Mouse (Mus musculus): ENCODE measurements around the gene Hsd17b2. TPM values are rescaled to one million over a fixed set of nuclear protein-coding genes. Genes with fewer than 3 reads are reported as not detected.

Gene Hsd17b2
- 1 to 10 TPM in 1 of 2 experiments, not detected in 1; 1.5 TPM for total RNA-seq (2021)
- long read RNA-seq, experiment 1, partial matches to known transcripts: 1 of 1 reads
- long read RNA-seq, experiment 1, other reads (novel, unspliced or antisense): 0 of 1 reads
- long read RNA-seq, experiment 2: 0 reads

DNA sequence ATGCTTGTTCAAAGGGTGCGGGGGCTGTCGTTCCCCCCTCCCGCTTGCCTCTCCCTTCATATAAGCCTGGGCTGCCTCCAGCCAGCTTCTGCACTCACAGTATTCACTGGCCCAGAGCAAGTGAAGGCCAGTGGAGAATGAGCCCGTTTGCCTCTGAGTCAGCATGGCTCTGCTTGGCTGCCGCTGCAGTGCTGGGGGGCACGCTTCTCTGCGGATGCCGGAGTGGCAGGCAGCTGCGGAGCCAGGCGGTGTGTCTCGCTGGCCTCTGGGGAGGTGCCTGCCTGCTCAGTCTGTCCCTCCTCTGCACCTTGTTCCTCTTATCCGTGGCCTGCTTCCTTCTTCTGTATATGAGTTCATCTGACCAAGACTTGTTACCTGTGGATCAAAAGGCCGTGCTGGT lies at the start of gene Hsd17b2:
Gene Hsd17b2 (plus strand): TSS at position 46 of the 400 bp plus-strand sequence.
- no peak for DNase-seq (ENCODE audit: low spot score in 2 of 2)

DNA sequence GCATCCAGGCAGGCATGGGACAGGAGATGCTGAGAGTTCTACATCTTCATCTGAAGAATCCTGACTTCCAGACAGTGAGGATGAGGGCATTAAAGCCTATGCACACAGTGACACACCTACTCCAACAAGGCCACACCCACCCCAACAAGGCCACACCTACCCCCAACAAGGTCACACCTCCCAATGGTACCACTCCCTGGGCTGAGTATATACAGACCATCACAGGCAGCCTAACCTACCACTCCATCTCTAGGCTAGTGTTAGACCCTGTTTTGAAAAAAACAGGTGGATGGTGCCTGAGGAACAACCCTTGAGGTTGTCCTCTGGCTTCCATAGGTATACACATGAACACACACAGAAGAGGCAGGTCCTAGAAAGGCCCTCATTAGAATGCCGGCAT lies 49.4 kb upstream of the Hsd17b2 start:
- no peak for DNase-seq (ENCODE audit: low spot score in 2 of 2)

DNA sequence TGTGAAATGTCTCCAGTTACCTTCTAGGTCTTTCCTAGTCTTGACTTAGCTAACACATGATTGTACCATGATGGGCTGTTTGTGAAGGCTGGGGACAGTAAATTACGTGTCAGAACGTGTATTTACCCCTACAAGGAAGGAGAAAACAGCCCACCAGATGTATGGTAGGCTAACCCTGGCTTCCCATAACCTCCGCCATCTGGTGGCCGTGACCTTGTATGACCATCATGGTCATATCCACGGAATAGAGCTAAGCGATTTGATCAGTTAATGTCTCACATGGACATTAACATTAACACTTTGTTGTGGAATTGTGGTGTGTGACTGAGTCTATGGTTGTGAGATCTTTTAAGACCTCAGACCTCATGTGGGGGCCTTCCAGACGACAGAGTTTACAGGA lies 42.7 kb upstream of the Hsd17b2 start:
- DNase-seq (ENCODE audit: low spot score in 2 of 2): no peak

DNA sequence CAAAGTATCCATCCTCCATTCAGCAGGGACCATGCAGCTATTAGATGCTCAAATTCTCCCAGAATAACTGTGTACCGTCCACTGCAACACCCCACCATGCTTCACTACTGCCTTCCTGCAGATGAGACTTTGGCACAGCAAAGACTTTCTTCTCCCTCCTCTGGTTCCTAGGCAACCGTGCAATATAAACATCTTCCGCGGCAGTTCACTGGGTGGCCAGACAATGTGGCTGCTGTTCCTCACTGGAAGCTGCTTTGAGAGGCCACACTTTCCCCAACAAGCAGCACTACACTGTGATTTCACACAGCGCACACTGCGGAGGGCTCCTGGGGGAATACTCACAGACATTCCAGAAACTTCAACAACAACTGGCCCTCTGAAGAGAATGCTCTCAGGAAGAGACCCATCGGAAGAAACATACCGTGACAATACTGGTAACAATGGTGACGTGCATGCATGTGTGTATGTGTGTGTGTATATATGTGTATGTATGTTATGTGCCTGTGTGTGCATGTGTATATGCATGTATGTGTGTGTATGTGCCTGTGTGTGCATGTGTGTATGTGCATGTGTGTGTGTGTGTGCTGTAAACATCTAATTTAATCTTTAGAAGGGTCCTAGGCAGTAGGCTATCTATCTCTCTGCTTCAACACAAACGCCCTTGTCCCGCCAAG lies 41.2 kb upstream of the Hsd17b2 start:
- peak in 1 of 2 experiments; percentile 20 for DNase-seq (ENCODE audit: low spot score in 2 of 2)

DNA sequence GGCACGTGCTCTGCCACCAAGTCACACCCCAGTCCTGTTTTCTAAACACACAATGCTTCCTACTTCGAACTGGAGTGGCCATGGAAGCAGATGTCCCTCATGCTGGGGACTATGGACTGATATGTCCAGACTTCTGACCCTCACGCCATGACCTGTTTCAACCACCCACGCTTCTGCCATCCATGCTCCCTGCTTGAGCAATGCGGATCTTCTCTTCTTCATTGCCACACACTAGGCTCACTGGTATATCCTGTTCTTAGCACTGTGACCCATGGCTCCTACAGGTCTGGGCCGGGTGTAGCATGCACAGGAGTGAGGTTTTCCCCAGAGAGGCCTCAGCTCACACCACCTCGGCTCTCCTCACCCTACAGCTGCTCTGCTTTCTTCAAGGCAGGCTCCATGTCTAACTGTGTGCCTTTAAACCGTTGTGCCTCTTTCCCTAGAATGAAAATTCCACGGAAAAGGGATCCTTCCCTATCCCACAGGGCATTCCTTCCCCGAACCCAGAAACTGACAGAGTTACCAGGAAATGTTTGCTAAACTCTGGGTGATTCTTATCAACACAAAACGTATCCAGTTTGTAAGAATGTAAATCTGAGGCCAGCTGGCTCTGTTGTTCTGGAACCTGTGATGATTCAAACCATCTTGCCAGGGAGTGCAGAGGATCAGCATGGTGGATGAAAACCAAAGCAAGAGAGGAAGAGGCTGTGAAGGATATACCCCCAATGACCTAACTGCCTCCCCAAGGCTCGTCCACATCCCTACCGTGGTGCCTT lies 34.2 kb upstream of the Hsd17b2 start:
- DNase-seq (ENCODE audit: low spot score in 2 of 2): no peak

DNA sequence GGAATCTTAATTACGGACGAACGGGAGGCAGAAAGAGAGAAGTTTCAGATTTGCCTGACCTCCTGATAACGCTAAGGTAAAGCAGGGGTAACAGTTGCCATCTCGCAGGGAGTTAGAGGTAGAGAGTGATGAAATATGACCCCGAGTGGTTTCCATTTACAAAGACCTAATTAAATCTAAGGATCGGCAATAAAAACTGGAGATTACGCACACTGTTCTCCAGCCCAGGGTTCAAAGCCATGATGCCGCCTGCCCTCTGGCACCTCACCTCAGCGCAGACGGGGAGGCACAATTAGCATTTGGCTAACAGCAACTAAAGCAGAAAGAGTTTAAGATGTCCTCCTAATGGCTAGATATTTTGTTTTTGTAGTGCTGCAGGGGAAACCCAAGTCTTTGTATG lies 31.2 kb upstream of the Hsd17b2 start:
- no peak for DNase-seq (ENCODE audit: low spot score in 2 of 2)

DNA sequence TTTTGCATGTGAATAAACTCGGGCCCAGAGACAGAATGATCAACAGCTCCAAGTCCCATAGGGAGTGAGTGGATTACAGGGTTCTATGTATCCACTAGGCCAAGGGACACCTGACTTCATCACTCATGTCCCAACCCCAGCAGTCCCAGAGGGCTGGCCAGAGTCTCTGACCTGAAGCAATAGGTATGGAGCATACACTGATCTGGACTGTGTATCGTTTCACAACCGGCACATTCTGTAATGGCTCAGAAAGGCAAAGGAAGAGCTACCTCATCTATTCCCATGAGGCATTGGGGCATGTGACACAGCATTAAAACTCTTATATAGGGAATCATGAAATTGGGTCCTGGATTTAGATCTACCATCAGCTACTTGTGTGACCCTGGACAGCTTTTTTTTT lies 29.1 kb upstream of the Hsd17b2 start:
- DNase-seq (ENCODE audit: low spot score in 2 of 2): no peak

DNA sequence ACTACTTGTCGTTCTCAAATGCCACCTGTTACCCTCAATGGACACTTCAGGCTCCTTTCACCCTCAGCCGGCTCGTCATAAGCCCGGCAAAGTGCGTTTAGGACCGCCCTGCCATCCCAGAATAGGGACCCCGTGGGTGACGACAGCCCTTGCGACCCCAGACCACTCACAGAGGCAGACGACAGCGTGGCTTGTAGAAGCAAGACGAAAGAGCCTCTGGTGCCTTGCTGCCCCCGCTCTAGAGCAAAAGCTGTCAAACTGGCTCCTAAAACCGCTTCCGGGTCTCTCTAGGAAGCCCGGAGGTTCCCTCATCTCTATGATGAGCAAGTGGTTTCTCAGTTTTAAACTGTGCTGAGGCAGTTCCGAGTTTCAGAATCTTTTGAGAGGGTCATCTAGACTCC lies 28.3 kb upstream of the Hsd17b2 start, which contains the start of gene Sdr42e1:
Gene Sdr42e1 (minus strand): TSS at position 260 of the 401 bp plus-strand sequence.
- peak in 1 of 2 experiments; percentile 29 for DNase-seq (ENCODE audit: low spot score in 2 of 2)

DNA sequence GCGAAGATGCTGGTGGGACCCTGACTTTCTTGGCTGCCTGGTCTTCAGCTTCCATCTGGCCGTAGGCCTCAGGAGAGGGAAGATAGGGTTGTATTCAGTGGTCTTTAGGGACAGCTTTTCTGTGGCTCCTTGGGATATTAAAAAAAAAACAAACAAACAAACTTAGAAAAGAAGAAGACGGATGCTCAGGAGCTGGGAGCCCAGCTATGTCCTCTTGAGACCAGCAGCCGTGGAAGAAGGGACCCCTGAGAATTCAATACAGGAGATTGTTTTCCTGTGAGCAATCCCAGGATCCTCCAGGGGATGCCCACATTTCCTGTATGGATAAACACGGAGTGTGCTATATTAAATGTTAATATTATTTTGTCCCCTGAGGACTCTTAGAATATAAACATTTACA lies 26.5 kb upstream of the Hsd17b2 start:
- DNase-seq (ENCODE audit: low spot score in 2 of 2): no peak

DNA sequence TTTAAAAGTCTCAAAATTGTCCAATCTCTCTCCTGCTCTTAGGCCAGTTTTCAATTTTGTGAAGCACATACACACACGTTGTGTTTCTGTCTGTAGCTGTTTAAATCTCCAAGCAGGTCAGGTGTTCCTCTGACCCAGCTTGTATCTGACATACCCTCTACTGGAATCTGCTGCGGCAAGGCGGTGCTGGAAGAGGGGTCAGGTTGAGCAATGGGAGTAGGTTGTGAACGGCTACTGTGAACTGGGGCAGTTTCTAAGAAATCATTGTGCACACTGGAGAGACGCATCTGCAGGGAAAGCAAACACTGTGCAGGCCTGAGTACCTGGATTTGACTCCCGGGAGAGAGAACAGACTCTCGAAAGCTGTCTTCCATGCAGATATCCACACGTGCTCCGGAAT lies 25.2 kb upstream of the Hsd17b2 start:
- DNase-seq (ENCODE audit: low spot score in 2 of 2): no peak

DNA sequence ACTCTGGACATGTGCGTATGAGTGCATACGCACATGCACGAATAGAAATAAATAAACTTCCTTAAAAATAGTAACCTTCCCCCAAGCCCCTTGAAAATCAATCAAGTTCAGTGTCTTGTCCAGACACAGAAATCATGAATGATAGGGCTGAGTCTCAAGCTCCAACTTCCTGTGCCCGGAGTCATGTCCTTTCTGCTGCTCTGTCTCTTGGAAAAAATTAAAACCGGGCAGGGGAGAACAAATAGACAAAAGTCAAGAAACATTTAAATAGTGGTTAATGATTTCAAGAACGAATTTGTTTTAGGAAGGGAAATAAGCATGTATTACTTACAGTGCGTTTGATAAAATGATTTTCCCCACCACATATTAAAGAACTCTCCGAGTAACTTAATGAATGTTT lies 24.7 kb upstream of the Hsd17b2 start:
- DNase-seq (ENCODE audit: low spot score in 2 of 2): no peak

DNA sequence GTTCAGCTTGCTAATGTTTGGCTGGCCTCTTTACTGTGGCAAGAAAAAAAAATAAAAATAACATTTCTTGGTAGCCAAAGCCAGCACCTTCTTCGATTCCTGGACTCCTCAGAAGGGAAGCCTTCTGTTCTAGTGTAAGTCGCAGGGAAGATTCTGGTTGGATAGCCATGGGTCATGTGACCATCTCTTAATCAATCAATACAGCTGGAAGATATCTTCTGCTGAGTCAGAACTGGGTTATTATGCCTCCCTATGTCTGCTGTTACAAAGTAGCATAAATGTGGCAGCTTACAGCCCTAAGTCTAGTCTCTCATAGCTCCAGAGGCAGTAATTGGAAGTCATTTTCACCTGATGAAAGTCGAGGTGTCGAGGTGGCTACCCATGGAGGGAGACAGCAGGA lies 23.1 kb upstream of the Hsd17b2 start:
- DNase-seq (ENCODE audit: low spot score in 2 of 2): no peak

DNA sequence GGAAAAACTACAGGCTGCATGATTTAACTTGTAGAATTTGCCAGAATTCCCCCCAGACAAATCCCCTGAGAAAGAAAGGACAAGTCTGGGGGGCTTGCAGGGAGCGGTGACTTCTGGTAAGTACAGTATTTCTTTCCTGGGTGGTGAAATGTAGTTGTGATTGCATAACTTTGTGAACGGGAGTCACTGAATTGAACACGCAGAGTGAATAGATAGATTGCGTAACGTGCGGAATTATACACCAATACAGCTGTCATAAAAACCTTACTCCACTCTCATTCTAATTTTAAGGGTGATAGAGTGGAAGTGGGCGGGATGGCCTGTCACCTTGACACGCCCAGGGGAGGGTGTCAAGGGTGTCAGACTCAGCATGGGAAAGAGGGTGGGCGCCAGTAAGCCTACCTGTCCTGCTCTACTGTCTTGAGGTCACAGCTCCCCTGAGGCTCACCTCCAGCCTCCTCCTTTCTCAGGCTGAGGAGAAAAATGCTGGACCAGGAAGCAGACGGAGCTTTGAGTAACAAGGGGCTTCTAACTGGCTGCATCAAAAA lies 17.7 kb upstream of the Hsd17b2 start:
- no peak for DNase-seq (ENCODE audit: low spot score in 2 of 2)

DNA sequence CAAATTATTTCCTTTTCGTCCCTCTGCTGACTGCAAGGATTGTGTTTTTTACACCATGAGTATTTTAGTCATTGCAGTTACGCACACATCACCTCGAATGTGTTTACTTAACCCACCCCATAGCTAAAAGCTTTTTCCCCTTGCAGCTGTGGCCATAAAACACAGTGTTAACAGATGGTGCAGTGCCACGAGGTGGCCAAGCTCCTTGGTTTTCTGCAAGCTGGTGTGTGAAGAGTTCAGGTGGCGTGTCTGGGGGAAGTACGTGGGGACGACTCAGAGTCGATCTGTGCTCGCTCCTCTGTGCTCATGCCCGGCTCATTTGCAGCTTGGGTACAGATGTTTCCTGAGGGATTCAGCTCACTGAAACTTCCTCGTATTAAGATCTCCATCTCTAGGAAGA lies 17.2 kb upstream of the Hsd17b2 start:
- no peak for DNase-seq (ENCODE audit: low spot score in 2 of 2)

DNA sequence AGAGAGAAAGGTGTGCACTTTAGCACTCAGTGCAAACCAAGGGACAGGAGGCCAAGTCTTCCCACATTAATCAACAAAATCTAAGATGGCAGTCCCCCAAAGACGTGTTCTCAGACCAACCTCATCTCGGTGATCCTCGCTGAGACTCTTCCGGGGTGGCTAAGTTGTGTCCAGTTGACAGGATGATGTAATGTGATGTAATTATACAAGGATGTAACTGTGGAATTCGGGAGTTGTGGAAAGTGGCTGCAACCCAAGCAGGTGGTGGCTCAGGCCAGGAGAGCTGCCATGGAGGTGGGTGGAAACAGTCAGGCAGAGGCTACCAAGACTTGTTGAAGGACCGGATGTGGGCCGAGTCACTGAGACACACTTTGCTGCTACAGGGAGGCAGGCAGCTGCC lies 13.8 kb upstream of the Hsd17b2 start:
- no peak for DNase-seq (ENCODE audit: low spot score in 2 of 2)

DNA sequence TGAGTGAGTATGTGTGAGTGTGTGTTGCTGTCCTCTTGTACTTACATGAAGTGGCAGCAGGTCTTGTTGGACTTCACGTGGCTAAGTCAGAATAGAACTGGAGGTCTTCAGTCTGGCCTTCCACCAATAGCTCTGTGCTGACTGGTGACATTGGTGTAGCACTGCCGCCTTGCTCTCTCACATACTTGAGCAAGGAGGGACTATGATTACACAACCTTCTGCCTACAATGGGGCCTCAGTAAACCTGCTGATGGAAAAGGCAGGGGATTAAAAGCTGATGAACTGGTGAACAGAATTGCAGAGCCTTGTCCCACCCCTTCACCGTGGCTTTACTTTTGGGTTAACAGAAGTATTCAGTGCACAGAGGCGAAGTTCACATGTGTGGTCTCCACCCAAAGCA lies 9.6 kb upstream of the Hsd17b2 start:
- no peak for DNase-seq (ENCODE audit: low spot score in 2 of 2)

DNA sequence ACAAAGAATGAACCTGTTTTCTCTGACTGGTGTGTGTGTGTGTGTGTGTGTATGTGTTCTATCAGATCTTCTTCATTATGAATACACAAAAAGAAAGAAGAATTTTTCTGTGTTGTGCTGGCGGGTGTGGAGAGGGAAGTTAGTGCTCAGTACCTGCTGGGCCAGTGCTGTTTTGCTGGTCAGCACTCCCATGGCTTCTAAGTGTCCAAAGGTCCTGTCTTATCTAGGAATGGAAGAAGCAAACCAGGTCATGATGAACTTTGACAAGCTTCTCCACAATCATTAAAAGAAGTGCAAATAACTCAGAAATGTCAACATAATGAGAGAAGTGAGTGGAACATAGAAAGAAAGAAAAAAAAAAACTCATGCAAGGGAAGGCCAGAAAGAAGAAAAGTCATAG lies 6.1 kb upstream of the Hsd17b2 start:
- DNase-seq (ENCODE audit: low spot score in 2 of 2): no peak

DNA sequence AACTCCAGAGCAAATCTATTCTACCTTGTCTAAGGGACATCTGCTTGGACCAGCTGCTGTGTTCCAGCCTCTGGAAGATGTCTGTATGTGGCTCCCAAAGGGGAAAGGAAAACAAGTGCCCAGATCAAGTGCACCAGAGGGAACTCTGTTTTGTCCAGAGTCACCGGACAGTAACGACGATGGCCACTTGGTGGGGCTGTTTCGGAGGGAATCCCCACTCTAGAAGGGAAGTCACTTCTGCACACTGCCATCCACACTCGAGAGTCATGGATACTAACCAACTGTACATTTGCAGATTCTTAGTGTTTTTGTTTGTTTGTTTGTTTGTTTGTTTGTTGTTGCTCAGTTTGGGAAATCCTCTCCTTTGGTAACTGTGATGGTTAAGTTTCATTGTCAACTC lies 4.5 kb upstream of the Hsd17b2 start:
- DNase-seq (ENCODE audit: low spot score in 2 of 2): peak in 1 of 2 experiments; percentile 41

DNA sequence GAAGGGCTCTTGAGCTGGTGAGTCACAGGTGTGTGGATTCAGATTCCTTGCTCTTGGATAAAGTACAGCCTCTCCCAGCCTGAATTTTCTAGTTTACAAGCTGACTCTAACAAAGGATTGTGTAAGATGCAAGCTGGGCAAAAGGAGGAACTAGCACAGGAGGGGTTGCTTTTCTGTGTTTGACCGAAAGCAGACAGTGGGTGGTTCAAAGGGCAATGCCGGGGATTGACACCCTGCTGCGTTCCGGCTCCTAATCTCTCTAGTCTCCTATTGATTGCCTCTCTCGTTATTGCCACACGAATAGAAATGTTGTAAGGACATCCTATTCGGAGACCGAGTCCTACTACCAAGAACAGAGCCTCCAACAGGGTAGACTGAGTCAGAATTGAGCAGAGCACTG lies 1.0 kb upstream of the Hsd17b2 start:
- DNase-seq (ENCODE audit: low spot score in 2 of 2): no peak

DNA sequence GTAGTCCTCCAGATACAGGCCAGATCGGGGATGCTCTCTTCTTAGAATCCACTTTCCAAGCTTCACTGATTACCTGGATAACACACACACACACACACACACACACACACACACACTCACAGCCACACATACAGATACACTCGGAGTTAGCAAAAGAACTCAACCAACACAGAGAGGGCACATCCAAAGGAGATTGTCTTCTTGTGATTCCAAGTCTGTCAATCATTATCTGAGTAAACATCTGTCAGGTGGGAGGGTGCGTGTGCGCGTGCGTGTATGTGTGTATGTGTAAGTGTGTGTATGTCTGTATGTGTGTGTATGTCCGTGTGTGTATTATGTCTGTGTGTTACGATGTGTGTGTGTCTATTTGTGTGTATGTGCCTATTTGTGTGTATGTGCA lies 458 bp upstream of the Hsd17b2 start:
- DNase-seq (ENCODE audit: low spot score in 2 of 2): no peak

DNA sequence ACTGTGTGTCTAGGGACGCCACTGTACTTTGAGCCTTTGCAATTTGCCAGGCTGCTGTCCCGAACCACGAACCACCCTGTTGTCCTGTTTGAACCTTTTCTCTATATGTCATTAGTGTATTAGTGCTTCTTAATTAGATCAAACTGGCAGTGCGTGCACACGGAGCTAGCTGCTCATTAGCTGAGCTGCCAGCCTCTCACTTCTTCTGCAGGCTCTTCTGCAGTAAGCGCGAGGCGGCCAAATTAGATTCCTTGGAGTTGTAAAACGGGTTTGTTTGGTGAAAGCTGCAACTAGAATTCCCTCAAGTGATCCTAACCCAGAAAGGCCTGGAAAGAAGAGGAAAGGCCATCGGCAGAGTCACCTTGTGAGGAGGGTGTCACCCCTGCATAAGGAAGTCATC lies 997 bp downstream of the Hsd17b2 start:
- DNase-seq (ENCODE audit: low spot score in 2 of 2): no peak

DNA sequence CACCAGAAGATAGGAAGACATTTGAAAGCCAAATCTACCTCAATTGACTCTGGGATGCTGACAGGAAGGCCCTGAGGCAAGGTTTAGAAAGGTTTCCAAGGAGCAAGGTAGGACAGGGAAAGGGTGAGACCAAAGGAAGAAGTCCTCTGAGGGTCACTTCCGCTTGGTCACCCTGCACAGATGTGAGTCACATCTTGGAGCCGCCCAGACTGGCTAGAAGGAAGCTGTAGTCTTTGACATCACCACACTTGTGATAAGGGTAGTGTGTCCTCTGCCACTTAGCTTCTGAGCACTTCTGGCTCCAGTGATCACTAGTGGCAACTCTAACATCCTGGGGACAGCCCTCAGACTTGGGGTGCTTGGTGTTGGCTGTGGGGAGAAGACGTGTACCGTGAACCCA lies 4.4 kb downstream of the Hsd17b2 start:
- DNase-seq (ENCODE audit: low spot score in 2 of 2): no peak

All from gastrocnemius, postnatal 4 days (tissue).